Mouse (Mus musculus) T-helper 1 cell (primary cell): ENCODE measurements around the gene Tex101.
"Not testable (repeated sequence)": the region's sequence is repeated elsewhere in the genome, so short reads cannot be mapped to it uniquely, and the experiment has no call there.

Source experiments
- in situ Hi-C: fragments of 300-600 bp; cut with MboI, MseI; formaldehyde crosslinking; loops from one replicate; pipeline ENCODE4 v1.15.1; 2025; ENCODE audit warnings: high pct_unique_total_duplicates

Tex101 gene

DNA sequence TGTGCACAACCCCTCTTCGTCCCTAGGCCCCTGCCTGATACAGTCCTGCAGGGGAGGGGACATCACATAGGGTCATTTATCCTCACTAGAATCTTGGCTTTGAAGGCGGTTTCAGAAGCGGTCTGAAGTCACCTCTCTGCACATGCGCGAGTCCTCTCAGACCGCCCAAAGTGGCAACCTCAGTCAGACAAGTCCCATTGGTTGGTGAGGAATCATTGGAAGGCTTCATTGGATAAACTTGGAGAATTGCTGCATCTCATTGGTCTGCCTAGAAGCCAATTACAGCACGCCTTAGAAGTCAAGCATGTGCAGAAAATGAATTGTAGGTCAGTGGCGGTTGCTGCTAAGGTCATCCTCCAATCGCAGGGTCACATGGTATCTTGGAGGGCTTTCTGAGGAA lies at the start of gene Tex101:
Tex101 (minus strand) TSS at position 101 of the 400 bp plus-strand sequence.
- in situ Hi-C loops: no loop called here

DNA sequence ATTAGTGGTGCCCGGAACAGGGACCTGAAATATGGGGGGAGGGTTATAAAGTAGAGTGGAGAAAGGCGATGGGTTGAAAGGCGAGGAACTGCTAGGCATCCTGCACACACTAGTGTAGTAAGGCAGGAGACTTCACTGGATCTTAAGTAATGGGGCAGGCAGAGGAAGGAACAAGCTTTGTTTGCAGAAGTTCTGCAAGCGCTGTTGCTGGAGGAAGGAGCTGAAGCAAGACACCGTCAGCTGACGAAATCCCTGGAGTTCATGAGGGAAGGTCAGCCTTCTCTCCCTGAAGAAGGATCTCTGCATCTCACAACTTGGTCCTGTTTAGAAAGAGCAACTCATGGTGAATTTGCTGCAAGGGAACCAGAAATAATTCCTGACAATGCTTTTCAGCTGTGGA lies 38.6 kb upstream of the Tex101 start:
- in situ Hi-C loops: no loop called here

GRCm38 (mm10) chr7:24708832-24709292 lies 32.4 kb upstream of the Tex101 start, which contains the start of gene BC049730:
Gene BC049730 (plus strand): TSS chr7:24709242.
- in situ Hi-C loops: no loop called here

GRCm38 (mm10) chr7:24702841-24703240 lies 26.4 kb upstream of the Tex101 start:
- in situ Hi-C loops: not testable (repeated sequence)

- in situ Hi-C loops: not testable (repeated sequence)
Observed at GRCm38 (mm10) chr7:24697891-24698290, 21.4 kb upstream of the Tex101 start.

GRCm38 (mm10) chr7:24692693-24693092 lies 16.2 kb upstream of the Tex101 start:
- in situ Hi-C loops: not testable (repeated sequence)

DNA sequence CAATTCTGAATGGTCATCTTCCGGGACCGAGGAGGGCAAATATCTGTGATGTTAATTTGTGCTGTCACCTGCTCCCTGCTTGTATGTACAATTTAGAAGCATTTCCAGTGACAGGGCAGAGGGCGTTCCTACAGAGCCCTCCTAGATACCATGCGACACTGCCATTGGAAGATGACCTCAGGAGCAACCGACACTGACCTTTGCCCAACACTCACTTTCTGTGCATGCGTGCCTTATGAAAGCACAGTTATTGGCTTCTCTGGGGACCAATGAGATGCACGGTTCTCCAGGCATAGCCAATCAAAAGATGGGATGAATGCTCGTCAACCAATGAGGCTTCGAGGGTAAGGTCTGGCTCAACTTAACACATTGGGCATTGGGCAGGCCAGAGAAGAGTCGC lies 11.0 kb upstream of the Tex101 start:
- in situ Hi-C loops: loop anchor here (5.0 kb wide), 1 partner anchor 40 kb away; the partner anchor contains the start of gene Gm4763

GRCm38 (mm10) chr7:24684121-24684520 lies 7.6 kb upstream of the Tex101 start:
- in situ Hi-C loops: not testable (repeated sequence)

DNA sequence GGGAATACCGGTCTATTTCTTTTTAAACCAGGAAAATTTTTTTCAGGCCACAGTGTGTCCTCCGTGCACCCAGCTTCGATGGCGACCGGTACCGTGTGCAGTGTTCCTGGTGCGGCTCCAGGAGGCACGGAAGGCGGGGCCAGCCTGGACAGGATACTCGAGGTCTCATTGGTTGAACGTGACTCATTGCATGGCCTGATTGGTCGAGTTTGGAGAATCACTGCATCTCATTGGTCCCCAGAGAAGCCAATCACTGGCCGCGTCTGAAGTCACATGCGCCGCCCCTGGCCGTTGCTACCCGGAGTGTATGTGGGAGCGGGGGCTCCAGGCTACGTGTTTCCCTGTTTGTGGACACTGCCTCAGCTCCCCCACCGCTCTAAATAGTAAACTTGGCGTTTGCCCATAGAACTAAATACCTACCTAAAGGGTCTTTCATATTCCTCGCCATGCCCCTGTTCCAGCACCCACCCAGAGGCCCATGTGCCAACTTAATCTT lies 4.5 kb downstream of the Tex101 start:
- in situ Hi-C loops: no loop called here

DNA sequence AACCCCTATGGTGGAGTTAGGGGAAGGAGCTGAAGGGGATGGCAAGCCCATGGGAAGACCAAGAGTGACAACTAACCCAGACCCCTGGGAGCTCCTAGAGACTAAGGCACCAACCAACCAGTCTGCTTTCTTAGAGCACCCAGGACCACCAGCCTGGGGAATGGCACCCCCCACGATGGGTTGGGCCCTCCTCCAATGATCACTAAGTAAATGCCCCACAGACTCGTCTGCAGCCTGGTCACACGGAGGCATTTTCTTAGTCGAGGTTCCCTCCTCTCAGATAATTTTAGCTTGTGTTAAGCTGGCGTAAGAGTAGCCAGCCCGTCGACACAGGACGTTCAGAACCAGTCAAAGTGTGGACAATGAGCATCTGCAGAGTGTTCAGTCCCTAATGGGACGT lies 11.5 kb downstream of the Tex101 start:
- in situ Hi-C loops: no loop called here

DNA sequence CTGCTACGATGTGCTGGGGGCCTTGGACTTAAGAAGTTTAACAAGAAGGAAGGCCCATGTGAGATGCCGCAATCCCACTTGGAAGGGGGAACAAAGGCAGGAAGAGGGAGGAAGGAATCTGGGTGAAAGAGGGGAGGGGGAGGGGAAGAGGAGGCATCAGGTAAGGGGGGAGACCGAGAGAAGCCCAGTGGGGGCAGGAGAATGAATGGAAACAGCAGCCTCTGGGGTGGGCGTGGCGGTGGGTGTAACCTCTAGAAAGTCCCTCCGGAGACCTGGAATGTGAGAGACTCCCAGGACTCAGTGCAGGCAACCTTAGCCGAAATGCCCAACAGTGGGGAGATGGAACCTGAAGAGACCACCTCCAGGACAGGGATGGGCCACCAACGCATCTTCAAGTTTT lies 12.2 kb downstream of the Tex101 start:
- in situ Hi-C loops: no loop called here

GRCm38 (mm10) chr7:24662575-24662974 lies 13.9 kb downstream of the Tex101 start:
- in situ Hi-C loops: no loop called here

DNA sequence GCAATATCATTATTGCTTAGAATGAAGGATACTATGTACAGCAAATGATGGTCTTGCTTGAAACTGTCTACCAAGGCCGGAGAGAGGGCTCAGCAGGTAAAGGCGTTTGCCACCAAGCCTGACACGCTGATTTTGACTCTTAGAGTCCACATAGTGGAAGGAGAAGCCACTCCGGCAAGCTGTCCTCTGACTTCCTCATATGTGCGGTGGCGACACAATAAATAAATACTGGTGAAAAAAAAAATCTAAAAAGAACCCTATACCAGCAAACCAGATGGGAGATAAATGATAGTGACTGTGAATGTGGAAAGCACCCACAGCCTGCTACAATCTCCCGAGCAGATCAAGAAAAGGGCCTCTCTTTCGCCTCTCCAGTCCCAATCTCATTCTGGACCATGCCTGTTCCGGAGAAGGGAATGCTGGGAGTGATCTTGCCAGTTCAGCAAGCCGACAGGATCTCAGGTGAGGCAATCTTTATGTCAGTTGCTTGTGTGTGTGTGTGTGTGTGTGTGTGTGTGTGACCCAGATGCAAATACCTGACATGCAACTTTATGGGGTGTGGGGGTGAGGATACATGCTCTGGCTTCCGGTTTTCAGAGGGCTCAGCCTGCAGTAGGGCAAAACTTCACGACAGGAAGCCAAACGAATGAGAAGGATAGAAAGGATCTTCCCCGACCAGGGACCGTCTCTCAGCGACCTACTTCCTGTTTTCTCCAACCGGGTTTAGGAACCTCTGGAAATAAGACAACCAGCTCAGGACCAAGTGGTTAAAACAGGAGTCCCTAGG lies 15.2 kb downstream of the Tex101 start:
- in situ Hi-C loops: no loop called here

GRCm38 (mm10) chr7:24659737-24660357 lies 16.6 kb downstream of the Tex101 start:
- in situ Hi-C loops: loop anchor here (5.0 kb wide), 1 partner anchor 53 kb away; no protein-coding TSS in a partner anchor

DNA sequence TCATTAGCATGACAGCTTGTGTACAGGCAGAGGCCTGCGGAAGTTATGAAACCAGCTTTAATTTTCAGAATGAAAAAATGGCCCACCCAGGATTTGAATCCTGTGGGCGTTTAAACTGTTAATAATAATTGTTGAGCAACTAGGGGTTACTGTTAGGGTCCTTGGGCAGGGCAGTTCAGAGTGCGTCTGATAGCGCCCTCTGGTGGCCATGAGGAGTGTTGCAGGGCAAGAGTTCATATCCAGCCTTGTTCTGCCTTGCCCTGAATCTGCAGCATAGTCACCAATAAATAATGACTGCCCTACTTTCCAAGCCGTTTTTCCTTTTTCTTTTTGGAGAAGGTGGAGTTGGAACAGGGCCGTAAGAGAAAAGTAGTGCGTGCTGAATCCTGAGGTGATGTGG lies 22.8 kb downstream of the Tex101 start:
- in situ Hi-C loops: no loop called here

DNA sequence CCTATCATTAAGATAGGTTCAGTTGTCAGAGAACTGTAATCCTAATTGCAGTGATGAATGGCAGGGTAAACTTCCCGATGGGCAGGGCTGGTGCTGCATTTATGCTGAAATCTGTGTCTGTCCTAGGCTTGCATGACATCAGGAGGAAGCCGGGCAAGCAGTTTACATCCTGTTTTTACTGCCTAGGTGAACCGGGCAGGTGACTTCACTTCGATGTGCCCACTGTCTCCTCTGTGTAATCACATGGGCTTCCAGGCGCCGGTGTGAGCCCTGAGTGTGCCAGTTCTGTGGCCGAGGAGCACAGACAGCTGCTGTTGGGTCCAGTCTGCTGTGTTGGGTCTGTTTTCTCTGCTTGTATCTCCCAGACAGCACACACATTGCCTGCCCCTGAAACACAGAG lies 30.0 kb downstream of the Tex101 start:
- in situ Hi-C loops: no loop called here

DNA sequence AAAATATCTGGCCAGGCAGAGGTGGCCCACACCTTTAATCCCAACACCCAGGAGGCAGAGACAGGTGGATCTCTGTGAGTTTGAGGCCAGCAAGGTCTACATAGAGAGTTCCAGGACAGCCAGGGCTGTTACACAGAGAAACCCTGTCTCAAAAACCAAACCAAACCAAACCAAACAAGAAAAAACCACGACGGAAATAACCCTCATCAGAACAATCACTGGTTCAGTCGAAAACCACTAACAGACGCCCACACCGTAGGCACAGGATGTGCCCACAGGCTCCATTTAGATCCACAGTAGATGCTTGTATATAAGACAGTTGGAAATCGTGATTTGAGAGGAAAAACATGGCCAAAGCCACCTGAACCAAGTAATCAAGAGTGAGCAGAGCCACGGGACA lies 31.5 kb downstream of the Tex101 start:
- in situ Hi-C loops: no loop called here

DNA sequence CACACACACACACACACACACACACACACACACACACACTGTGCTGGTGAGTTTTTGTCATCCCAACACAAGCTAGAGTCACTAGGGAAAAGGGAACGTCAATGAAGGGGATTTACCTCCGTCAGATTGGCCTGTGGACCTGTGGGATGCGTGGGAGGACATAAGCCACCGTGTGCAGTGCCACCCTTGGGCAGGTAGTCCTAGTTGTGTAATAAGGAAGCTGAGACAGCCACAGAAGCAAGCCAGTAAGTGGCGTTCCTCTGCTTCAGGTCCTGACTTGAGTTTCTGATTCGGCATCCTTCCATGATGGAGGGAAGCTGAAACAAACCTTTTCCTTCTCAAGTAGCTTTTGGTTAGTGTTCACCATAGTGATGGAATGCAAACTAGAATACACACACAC lies 32.0 kb downstream of the Tex101 start:
- in situ Hi-C loops: no loop called here

- in situ Hi-C loops: no loop called here
Observed at GRCm38 (mm10) chr7:24642491-24642890, 34.0 kb downstream of the Tex101 start.

DNA sequence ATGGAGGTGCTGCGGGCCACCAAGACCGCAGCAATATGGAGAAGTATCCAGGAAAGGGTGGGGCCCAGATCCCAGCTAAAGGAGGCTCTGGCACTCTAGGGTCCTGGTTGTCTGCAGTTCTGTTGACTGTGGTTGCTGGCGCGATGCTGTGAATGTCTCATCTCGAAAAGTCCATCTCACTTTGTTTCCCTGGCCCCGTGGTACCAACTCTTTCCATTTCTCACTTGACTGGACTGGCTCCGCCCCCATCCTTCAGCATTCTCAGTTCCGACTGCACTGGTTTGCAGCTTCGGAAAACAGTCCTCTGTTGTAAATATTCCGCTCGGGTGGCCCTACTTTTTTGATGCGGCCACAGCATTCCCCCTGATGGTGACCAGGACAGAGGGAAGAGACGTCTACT lies 36.0 kb downstream of the Tex101 start:
- in situ Hi-C loops: no loop called here

- in situ Hi-C loops: no loop called here
Observed at GRCm38 (mm10) chr7:24638026-24638856, 38.2 kb downstream of the Tex101 start.

DNA sequence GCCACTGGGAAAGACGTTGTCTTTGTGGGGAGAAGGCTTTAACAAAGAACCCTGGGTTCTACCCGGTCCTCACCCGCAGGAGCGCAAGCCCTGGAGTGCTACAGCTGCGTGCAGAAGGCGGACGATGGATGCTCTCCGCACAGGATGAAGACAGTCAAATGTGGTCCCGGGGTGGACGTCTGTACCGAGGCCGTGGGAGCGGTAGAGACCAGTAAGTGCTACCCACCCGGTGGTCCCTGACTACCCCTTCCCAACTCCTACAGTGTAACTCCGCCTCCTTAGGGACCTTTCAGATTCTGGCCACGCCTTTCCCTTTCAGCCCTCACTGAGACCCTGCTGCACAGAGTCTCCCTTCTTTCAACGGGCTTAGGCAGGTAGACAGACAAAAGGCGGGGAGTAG lies 39.4 kb downstream of the Tex101 start:
- in situ Hi-C loops: no loop called here
